Mouse (Mus musculus) WW6 (cell line): ENCODE data around the gene Oprm1.

Source experiments
- DNase-seq: peaks from one replicate; pipeline ENCODE4 v3.0.0-alpha.2; 2013; ENCODE audit warnings: low read depth, low spot score

The Oprm1 gene

GRCm38 (mm10) chr10:6890348-6891009, 132.2 kb downstream of the Oprm1 start:
- DNase-seq, result no peak

GRCm38 (mm10) chr10:6895796-6896195, 137.5 kb downstream of the Oprm1 start:
- DNase-seq, result no peak

DNA sequence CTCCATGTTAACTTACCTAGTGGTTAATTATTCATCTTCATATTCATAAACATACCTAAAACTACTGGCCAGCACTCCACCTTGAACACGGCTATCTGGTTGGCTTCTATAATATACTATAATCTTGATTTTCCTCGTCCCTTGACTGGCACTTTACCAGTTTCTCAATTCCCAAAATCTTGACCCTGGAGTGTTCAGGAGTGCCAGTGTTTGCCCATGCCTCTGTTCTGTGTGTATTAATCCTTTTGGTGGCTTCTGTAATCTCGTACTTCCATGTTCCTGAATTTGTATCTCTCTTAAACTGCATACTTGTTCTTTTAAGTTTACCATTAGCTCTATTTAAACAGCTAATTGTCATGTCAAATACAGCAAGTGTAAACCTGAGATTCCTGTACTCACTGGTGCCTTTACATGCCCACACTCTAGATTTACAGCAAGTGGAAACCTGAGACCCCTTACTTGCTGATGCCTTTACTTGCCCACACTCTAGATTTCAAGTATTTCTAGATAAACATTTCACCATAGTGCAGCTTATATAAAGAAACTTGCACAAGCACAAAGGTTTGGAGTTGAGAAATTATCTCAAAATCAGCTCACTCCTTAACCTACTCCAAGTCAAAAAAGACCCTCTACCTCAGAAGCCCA, 138.5 kb downstream of the Oprm1 start:
- DNase-seq, result no peak

DNA sequence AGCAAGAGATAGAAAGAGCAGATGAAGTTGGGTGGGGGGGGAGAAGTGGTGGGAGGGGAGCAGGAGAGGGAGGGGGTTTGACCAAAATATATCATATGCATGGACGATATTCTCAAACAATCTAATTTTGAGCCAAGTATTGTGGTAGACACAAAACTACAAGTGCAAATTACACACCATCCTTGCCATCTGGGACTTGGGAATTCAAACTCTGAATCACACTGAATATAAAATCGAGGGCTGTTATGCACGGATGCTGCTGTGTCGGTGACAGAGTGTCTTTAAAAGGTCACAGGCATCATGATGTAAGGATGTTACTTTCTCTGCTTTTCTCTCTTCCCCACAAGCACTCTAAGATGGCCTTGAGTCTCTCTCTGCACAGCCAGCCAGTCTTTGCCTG, 141.8 kb downstream of the Oprm1 start:
- no peak for DNase-seq

DNA sequence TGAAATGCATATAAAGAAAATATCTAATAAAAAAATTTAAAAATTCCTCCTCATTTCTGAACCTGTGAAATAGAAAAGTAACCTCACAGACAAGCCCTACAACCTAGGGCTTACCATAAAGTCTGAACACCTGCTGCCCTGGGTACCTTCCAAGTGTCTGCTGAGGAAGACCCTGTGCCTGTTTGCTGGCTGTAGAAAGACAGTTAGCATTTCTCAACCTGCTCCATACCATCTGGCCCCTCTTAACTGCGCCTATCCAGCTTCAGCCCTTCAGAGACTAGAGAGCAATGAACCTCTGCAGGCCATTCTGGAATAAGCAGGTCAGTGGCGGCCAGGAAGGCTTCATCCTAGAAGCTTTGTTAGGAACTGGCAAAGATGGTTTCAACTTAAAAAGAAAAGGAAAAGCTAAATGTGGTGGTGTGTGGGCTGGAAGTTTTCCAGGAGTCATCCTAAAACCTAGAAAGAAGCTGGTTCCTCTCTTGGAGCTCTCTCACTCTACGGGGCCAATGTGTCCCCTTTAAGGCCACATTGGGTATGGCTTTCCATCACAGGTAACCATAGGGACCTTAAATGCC, 143.6 kb downstream of the Oprm1 start:
- no peak for DNase-seq

DNA sequence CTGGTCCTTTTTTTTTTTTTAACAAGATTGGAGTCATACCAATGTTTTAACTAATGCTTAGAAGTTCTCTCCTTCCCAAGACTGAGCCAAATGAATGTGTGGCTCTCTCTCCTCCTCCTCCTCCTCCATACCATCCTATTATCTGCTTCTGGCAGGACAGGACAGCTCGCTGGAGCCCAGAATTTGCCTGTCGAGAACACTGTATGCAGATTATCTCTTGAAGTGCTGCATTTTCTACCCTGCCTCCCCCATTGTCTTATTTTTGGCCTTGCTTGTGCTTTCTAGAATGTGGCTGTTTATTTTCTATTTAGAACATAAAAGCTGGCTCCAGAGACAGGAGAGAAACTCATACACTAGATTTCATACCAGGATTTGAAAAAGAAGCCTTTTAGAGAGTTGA, 151.5 kb downstream of the Oprm1 start:
- DNase-seq, result no peak

- DNase-seq, result no peak
Observed at GRCm38 (mm10) chr10:6915991-6916390, 157.7 kb downstream of the Oprm1 start.

DNA sequence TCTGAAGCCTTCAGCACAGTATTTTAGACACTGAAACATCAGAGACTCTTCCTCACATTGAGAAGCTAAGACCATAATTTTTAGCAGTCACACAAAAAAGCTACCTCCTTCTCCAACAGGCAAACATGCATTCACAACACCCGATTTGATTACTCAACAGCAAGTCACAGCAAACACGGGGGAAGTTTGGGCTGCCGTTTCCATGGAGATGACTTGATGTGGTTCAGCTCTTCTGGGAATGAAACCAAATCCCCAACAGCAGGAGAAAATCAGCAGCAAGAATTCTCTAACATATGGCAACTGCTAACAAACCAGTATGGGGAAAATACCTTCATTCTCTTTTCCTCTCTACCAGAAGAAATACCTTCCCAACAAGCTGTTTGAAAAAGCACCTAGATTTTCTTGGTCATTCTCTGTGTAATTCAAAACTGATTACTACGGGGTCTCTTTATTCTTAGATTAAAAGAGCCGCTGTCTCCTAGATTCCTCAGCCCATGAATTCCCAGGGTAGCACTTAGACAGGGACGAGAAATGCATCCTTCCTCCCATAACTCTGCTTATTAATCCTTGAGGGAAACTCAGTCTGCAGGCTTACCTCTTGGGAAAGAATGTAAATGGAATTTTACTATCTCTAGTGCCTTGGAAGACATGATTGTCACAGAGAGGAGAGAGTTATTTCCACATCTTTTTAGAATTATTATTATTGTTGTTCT, 158.4 kb downstream of the Oprm1 start:
- DNase-seq, result no peak

DNA sequence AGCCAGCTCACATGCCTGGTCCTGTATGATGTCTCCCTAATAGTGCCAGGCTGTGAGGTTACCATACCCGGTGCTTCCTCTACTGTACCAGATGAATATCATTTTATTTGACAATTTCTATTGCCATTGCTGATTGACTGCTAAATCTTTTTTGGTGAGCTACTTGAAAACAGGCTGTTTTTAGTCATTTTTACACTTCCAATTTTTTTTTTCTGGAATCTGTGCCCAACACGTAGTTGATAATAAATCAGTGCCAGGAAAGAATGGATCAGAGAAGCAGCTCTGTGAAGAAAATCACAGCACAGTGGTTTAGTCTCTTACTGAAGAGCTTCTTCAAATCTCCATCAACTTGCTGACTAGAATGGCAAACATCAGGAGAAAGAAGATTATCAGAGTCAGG, 168.4 kb downstream of the Oprm1 start:
- DNase-seq, result no peak

DNA sequence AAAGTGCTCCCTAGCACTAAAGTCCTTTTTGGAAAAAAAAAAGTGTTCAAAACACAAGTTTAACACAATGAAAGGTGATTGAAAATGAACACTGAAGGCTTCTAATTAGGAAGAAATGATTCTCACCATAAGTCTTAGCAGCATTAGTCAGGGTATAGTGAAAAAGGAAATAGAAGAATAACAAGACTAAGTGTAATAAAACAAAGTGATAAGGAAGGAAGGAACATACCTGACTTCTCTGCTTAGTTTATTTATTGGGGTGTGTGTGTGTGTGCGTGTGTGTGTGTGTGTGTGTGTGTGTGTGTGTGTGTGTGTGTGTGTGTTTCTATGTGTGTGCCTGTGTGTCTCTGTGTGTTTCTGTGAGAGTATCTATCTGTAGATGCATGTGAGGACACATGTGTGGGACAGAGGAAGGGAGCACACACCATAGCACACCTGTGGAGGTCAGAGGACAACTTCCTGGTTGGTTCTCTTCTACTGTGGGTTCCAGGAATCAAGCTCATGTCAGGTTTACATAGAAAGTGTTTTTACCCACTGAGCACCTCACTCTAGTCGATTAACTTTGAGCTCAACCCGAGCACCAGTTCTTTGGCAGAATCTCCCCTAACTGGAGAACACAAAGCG, 169.4 kb downstream of the Oprm1 start:
- no peak for DNase-seq

DNA sequence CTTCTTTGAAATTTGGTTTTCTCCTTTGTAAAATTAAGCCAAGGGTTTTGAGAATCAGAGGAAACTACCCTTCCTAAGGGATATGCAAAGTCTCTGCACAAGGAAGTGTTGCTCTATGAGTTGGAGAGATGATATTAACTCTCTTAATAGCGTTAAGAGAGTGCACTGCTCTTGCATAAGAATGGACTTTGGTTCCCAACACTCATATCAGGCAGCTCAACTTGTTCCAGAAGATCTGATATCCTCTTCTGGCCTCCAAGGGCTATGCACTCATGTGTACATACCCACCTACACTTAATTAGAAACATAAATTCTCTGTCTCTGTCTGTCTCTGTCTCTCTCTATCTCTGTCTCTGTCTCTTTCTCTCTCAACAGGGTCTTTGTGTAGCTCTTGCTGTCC, 170.6 kb downstream of the Oprm1 start:
- no peak for DNase-seq

DNA sequence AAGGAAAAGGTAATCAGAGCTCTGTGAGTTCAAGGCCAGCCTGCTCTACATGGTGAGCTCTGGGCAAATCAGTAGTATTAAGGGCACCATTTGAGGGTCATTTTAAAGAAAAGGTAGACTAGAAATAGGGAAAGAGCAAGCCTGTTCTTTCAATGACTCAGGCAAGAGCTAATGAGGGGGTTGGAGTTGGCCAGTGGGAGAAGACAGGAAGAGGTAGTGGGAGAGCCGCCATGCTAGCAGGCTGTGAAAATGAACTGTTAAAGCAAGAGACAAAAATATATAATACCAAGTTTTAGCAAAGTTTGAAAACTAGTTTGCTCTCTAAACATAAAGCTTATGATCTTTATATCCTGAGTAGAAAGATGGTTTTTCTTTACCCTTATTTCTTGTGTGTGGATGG, 172.1 kb downstream of the Oprm1 start:
- DNase-seq, result no peak

DNA sequence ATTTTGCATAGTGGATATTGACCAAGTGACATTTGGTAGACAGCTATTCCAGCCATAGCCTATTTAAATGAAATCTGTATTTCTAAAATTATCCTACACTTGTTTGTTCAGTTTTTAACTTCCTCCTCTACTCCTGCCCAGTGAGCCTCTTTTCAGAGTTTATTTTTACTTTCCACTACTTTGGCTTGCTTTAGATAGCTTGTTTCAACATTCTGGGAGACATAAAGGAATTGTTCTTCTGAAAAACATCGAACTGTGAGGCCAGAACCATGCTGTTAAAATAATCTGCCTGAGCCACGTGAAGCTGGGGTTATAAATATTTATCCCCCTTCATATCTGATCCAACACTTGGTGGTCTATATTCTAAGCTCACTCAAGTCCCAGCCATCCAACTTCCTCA, 172.6 kb downstream of the Oprm1 start:
- no peak for DNase-seq

DNA sequence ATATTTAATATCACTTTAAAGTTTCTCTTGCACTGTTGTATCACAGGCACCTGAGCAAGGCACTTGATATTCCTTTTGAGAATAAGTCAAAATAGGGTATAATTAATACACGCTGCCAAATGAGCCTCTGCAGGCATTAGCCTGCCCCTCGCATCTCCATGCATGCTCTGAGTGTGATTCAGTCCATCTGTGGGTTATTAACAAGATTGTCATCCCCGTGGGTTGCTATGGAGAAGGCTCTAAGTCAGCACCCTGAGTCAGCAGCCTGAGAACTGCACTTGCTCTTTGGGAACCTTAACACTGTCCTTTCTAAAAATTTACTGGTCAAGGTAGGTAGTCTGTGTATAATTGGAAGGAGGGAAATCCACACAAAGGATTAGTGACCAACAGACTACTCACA, 176.5 kb downstream of the Oprm1 start:
- no peak for DNase-seq

DNA sequence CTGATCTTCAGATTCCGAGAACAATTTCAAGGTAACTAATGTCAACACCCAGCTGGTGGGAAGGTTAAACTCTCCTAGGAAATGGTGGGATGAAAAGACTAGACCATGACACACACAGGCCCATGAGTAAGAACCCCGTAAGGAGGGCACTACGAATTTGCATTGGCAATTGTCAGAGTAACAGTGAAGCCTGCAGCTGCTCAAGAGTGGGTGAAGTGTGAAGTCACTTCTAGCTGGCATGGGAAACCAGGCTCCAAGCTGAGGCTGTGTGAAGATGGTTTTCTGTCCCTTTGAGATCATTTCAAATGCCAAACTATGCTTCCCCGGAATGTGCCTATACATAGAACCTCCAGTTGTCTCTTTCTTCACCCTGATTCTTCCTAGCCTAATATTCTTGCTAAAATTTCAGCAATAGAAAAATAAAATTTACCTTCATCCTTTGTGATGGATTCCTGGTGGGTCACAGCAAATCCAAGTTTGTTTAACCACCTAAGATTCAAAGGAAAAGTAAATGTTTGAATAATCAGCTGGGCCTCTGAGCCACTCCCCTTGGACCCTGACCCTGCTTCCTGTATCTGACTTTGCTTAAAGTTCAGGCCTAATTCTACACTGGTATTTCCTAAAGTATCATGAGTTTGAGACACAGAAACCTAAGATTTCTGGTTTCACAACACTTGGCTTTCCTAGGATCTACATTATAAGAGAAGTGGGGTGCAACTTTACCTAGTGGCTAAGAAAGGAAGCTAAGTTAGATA, 178.5 kb downstream of the Oprm1 start:
- no peak for DNase-seq

DNA sequence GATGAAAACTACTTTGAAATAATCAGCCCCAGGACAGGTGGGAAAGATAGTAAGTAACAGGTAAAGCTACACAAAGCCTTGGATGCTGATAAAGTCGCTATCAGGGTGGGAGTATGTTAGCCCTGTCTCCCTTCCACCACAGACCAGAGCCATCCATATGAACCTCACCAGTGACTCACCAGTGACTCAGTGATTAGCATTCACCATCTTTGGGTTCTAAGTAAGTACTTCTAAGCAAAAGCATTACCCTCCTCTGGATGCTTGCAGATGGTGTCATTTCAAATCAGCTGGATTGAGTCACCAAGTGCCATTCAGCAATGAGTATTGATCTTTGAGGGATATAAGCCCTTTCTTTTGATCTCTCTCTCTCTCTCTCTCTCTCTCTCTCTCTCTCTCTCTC, 194.8 kb downstream of the Oprm1 start:
- DNase-seq, result no peak

DNA sequence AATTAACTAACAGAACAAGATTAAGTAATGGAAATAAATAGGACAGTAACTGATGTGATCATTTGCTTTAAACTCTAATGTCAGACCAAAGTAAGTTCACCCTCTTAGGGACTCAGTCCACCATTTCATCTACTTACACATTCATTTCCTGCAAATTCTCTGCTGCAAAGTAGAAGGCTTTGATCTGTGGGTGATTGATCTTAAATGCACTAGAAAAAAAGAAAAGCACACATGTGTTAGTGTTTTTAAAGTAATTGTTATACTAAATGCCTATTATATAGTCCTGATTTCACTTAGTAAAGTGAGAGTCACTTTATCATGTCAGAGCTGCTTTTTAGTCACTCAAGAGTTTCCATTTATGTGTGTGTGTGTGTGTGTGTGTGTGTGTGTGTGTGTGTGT, 196.2 kb downstream of the Oprm1 start:
- no peak for DNase-seq

DNA sequence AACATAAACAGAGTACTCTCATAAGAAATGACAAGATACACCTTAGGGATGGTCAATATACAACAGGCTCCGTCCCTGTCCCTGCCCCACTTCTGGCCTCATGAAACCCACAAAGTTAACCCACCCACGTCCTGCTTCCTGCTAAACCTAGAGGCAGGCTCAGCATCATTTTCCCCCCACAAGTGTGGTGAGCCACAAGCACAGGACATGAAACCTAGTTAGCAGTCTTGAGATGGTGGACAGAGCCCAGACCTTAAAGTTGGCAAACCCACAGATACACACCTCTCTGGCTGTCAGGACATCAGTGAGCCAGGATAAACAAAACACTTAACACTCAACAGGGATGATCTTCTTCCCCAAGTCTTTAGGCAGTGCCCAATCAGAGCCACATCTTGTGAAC, 198.1 kb downstream of the Oprm1 start:
- no peak for DNase-seq

- DNase-seq, result no peak
Observed at GRCm38 (mm10) chr10:6958791-6959190, 200.5 kb downstream of the Oprm1 start.

- DNase-seq, result no peak
Observed at GRCm38 (mm10) chr10:6967588-6968242, 209.4 kb downstream of the Oprm1 start.

- no peak for DNase-seq
Observed at GRCm38 (mm10) chr10:6968334-6968733, 210.0 kb downstream of the Oprm1 start.
